Mouse (Mus musculus) limb, embryonic 15.5 days (tissue): ENCODE data around the gene Fbxl15. TPM values are rescaled to one million over a fixed set of nuclear protein-coding genes. Genes with fewer than 3 reads are reported as not detected.

ENCODE experiments used
- ATAC-seq: fragments of 200-750 bp; cut with Nextera tagmentation; 2 replicates; pipeline ENCODE4 v1.8.0; 2017; ENCODE audit warnings: low read depth, moderate TSS enrichment; ENCODE audit not compliant: insufficient number of reproducible peaks, low FRiP score, low TSS enrichment
- H3K27ac ChIP-seq: fragments of 300-500 bp; sonication (generic); 2 replicates; pipeline ENCODE4 v1.5.1; 2015; ENCODE audit warnings: moderate library complexity, mild to moderate bottlenecking, inconsistent platforms
- H3K27me3 ChIP-seq: fragments of 300-500 bp; sonication (generic); 2 replicates; pipeline ENCODE4 v1.6.1; 2015; ENCODE audit warnings: inconsistent platforms
- H3K36me3 ChIP-seq: fragments of 300-500 bp; sonication (generic); 2 replicates; pipeline ENCODE4 v1.6.1; 2015; ENCODE audit warnings: inconsistent platforms
- H3K4me1 ChIP-seq: fragments of 300-500 bp; sonication (generic); 2 replicates; pipeline ENCODE4 v1.6.1; 2015; ENCODE audit warnings: inconsistent platforms
- H3K4me2 ChIP-seq: fragments of 300-500 bp; sonication (generic); 2 replicates; pipeline ENCODE4 v1.6.1; 2015; ENCODE audit warnings: mild to moderate bottlenecking, inconsistent platforms
- H3K4me3 ChIP-seq: fragments of 300-500 bp; sonication (generic); 2 replicates; pipeline ENCODE4 v1.5.1; 2015; ENCODE audit warnings: mild to moderate bottlenecking, inconsistent platforms
- H3K9ac ChIP-seq: fragments of 300-500 bp; sonication (generic); 2 replicates; pipeline ENCODE4 v1.6.1; 2015; ENCODE audit warnings: inconsistent platforms
- H3K9me3 ChIP-seq: fragments of 300-500 bp; sonication (generic); 2 replicates; pipeline ENCODE4 v1.6.1; 2016; ENCODE audit warnings: inconsistent platforms
- WGBS: fragments of 180-500 bp; shearing (Covaris S2); methylation state at CpG from one replicate; pipeline ENCODE4 v1.1.7; 2015; 5-methylcytosine and 5-hydroxymethylcytosine counted together
- microRNA counts: library from miRNA; unstranded; fragments of <30 nt; microRNA quantifications from one replicate; lab custom pipeline; 2016
- microRNA-seq: library from miRNA; unstranded; fragments of <30 nt; microRNA quantifications from one replicate; pipeline ENCODE4, GENCODE M21; 2016
- polyA plus RNA-seq: library from polyadenylated mRNA; unstranded; fragments of >200 nt; fragmentation: Nextera tagmentation; extraction: Ambion mirVana; gene quantifications from 2 replicates; pipeline ENCODE4 v1.2.1, GENCODE M21; 2015

Gene Fbxl15
- polyA plus RNA-seq, 1 experiment from 2014 or later, result 12.8 TPM

GRCm38 (mm10) chr19:46362104-46362503, 34.1 kb downstream of the Fbxl15 start:
- H3K4me3 ChIP-seq, result no peak overlapping the region
- peaks cover 3% of the 10 kb centered on the region; the same call in 1 of the 2 replicates for H3K4me1 ChIP-seq
- no peak overlapping the region for H3K4me2 ChIP-seq
- WGBS, result 79% methylated on average over 8 of the region's 8 CpGs
- no peak for ATAC-seq
- H3K27me3 ChIP-seq, result peaks cover 20% of the 10 kb centered on the region
- H3K9me3 ChIP-seq, result no peaks in the 10 kb centered on the region
- H3K36me3 ChIP-seq, result no peaks in the 10 kb centered on the region
- H3K9ac ChIP-seq, result no peak overlapping the region
- H3K27ac ChIP-seq, result no peak overlapping the region

- H3K4me2 ChIP-seq, result no peak overlapping the region
- whole genome bisulfite sequencing, result 80% methylated on average over 11 of the region's 11 CpGs
Observed at GRCm38 (mm10) chr19:46363294-46364009, 35.5 kb downstream of the Fbxl15 start.

GRCm38 (mm10) chr19:46367798-46368590, 40.0 kb downstream of the Fbxl15 start:
- Histone ChIP-seq H3K9ac (no peak overlapping the region), H3K4me1 (0 out of 2 replicates have a peak, but pooled peaks cover 3% of the 10 kb centered on the region), H3K27me3 (no peaks in the 10 kb centered on the region), H3K9me3 (no peaks in the 10 kb centered on the region), H3K27ac (no peak overlapping the region), H3K36me3 (no peaks in the 10 kb centered on the region), H3K4me3 (no peak overlapping the region), H3K4me2 (no peak overlapping the region)
- no peak for ATAC-seq
- 78% methylated on average over 23 of the region's 23 CpGs for WGBS

More at GRCm38 (mm10) chr19:46363294-46364009, 35.5 kb downstream of the Fbxl15 start:
- peaks cover 7% of the 10 kb centered on the region for H3K27me3 ChIP-seq
- H3K9me3 ChIP-seq, result no peaks in the 10 kb centered on the region
- no peak overlapping the region for H3K9ac ChIP-seq
- no peaks in the 10 kb centered on the region for H3K36me3 ChIP-seq
- H3K4me3 ChIP-seq, result no peak overlapping the region
- H3K4me1 ChIP-seq, result no peaks in the 10 kb centered on the region
- no peak overlapping the region for H3K27ac ChIP-seq
- no peak for ATAC-seq

GRCm38 (mm10) chr19:46369204-46369603, 41.2 kb downstream of the Fbxl15 start:
- 17% methylated on average over 4 of the region's 4 CpGs for WGBS
- Histone ChIP-seq H3K4me3 (no peak overlapping the region), H3K36me3 (no peaks in the 10 kb centered on the region), H3K4me2 (no peak overlapping the region), H3K4me1 (peaks cover 4% of the 10 kb centered on the region; the same call in 1 of the 2 replicates), H3K27me3 (no peaks in the 10 kb centered on the region), H3K9me3 (no peaks in the 10 kb centered on the region), H3K9ac (no peak overlapping the region), H3K27ac (no peak overlapping the region)
- no peak for ATAC-seq

- no peak overlapping the region for H3K9ac ChIP-seq
- peaks cover 30% of the 10 kb centered on the region for H3K36me3 ChIP-seq
- no peaks in the 10 kb centered on the region for H3K27me3 ChIP-seq
- 50% methylated on average over 21 of the region's 21 CpGs for WGBS
- no peak for ATAC-seq
- no peak overlapping the region for H3K4me2 ChIP-seq
- no peak overlapping the region for H3K4me3 ChIP-seq
- no peaks in the 10 kb centered on the region for H3K9me3 ChIP-seq
- H3K4me1 ChIP-seq, result peaks cover 13% of the 10 kb centered on the region; the same call in 1 of the 2 replicates
- no peak overlapping the region for H3K27ac ChIP-seq
Observed at GRCm38 (mm10) chr19:46374477-46375088, 46.6 kb downstream of the Fbxl15 start.

GRCm38 (mm10) chr19:46375489-46375888, 47.5 kb downstream of the Fbxl15 start:
- WGBS, result 52% methylated on average over 5 of the region's 5 CpGs
- no peak for ATAC-seq
- Histone ChIP-seq H3K27me3 (no peaks in the 10 kb centered on the region), H3K4me3 (no peak overlapping the region), H3K9me3 (no peaks in the 10 kb centered on the region), H3K4me1 (peaks cover 13% of the 10 kb centered on the region; the same call in 1 of the 2 replicates), H3K27ac (no peak overlapping the region), H3K9ac (no peak overlapping the region), H3K4me2 (no peak overlapping the region), H3K36me3 (peaks cover 39% of the 10 kb centered on the region)

GRCm38 (mm10) chr19:46375891-46376290, 47.9 kb downstream of the Fbxl15 start:
- H3K36me3 ChIP-seq, result peaks cover 43% of the 10 kb centered on the region

More at GRCm38 (mm10) chr19:46375891-46376290, 47.9 kb downstream of the Fbxl15 start:
- Histone ChIP-seq H3K27ac (no peak overlapping the region), H3K27me3 (no peaks in the 10 kb centered on the region), H3K9me3 (no peaks in the 10 kb centered on the region), H3K4me2 (no peak overlapping the region), H3K4me1 (peaks cover 13% of the 10 kb centered on the region; the same call in 1 of the 2 replicates), H3K9ac (no peak overlapping the region), H3K4me3 (no peak overlapping the region)
- 54% methylated on average over 4 of the region's 4 CpGs for WGBS
- ATAC-seq, result no peak

MicroRNAs encoded within 50 kb of the gene (microRNA counts, 519-probe panel; counts per million panel counts)
- 1,998 counts per million, percentile 35 among the panel's probes with 10 or more counts for microRNA mmu-miR-146b (lab: Ali Mortazavi, UCI)

Small RNA genes within 50 kb of the gene (microRNA-seq; reads per million reads assigned to microRNA genes)
- 0.82 reads per million for gene Mir146b

Other genes starting within 250 kb of the Fbxl15 start
- gene Elovl3, start 196.3 kb upstream of the Fbxl15 start, polyA plus RNA-seq, result 0.40 and 0.66 TPM in 2 replicates
- gene Pitx3, start 179.9 kb upstream of the Fbxl15 start, polyA plus RNA-seq, result 5.4 and 8.5 TPM in 2 replicates
- gene Gbf1, start 175.7 kb upstream of the Fbxl15 start, polyA plus RNA-seq, result 73.8 and 76.7 TPM in 2 replicates
- 11.4 and 13.5 TPM in 2 replicates for gene Nfkb2, start 23.9 kb upstream of the Fbxl15 start, polyA plus RNA-seq
- 5.5 and 5.8 TPM in 2 replicates for gene Psd, start 1.0 kb upstream of the Fbxl15 start, polyA plus RNA-seq
- gene Cuedc2, start 10.5 kb downstream of the Fbxl15 start, polyA plus RNA-seq, result 150 and 176 TPM in 2 replicates
- 3.1 and 3.6 TPM in 2 replicates for gene Mfsd13a, start 12.9 kb downstream of the Fbxl15 start, polyA plus RNA-seq
- 1.5 and 2.1 TPM in 2 replicates for gene 2310034G01Rik, start 22.1 kb downstream of the Fbxl15 start, polyA plus RNA-seq
- 145 and 156 TPM in 2 replicates for gene Actr1a, start 67.6 kb downstream of the Fbxl15 start, polyA plus RNA-seq
- gene Sufu, start 68.7 kb downstream of the Fbxl15 start, polyA plus RNA-seq, result 32.8 and 33.6 TPM in 2 replicates
- 14.6 and 15.1 TPM in 2 replicates for gene Trim8, start 173.5 kb downstream of the Fbxl15 start, polyA plus RNA-seq
- 127 and 138 TPM in 2 replicates for gene Arl3, start 245.0 kb downstream of the Fbxl15 start, polyA plus RNA-seq
- gene Sfxn2, start 245.2 kb downstream of the Fbxl15 start, polyA plus RNA-seq, result 22.3 and 23.5 TPM in 2 replicates